Mouse (Mus musculus) liver, embryonic 14.5 days (tissue): ENCODE measurements around the gene Vamp5.

Experiments used
- CTCF ChIP-seq: IDR thresholded peaks from 2 replicates; pipeline ENCODE4 v1.5.1; 2016; ENCODE audit warnings: antibody characterized with exemption, low read depth, control low read depth
- EP300 ChIP-seq: IDR thresholded peaks from 2 replicates; pipeline ENCODE4 v1.6.1; 2016; ENCODE audit warnings: antibody characterized with exemption, low read depth

DNA sequence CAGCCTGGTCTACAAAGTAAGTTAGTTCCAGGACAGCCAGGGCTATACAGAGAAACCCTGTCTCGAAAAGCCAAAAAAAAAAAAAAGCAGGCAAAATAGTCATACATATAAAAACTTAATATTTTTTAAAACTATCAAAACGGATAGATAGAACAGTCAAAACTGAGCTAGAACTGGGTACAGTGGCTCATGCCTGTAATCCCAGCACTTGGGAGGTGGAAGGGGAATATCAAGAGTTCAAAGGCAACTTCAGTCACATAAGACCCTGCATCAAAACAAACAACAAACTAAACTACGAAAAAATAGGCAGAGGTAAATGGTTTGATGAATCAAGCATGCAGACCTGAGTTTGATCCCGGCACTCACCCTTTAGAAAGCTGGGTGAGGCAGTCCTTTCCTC is 50.1 kb downstream of the Vamp5 start:
- no peak for TF ChIP-seq CTCF
- TF ChIP-seq EP300: no peak
